Mouse (Mus musculus): ENCODE measurements at regions not wholly inside any gene's neighbourhood (a gene's known extent, or its start where the extent isn't known, plus 50 kb on each side); places are given as distances from the start of the nearest gene placed in this dataset.
A peak's percentile ranks its signal among the peaks of the same experiment; 100 is the strongest.

- DNase-seq (ENCODE audit: inconsistent ontology term) = no peak
Measured at GRCm38 (mm10) chr2:143133931-143134330, 55.7 kb downstream of the Otor start.

- no peak for DNase-seq (ENCODE audit: inconsistent ontology term)
Measured at GRCm38 (mm10) chr2:143149189-143149588, 70.9 kb downstream of the Otor start.

DNA sequence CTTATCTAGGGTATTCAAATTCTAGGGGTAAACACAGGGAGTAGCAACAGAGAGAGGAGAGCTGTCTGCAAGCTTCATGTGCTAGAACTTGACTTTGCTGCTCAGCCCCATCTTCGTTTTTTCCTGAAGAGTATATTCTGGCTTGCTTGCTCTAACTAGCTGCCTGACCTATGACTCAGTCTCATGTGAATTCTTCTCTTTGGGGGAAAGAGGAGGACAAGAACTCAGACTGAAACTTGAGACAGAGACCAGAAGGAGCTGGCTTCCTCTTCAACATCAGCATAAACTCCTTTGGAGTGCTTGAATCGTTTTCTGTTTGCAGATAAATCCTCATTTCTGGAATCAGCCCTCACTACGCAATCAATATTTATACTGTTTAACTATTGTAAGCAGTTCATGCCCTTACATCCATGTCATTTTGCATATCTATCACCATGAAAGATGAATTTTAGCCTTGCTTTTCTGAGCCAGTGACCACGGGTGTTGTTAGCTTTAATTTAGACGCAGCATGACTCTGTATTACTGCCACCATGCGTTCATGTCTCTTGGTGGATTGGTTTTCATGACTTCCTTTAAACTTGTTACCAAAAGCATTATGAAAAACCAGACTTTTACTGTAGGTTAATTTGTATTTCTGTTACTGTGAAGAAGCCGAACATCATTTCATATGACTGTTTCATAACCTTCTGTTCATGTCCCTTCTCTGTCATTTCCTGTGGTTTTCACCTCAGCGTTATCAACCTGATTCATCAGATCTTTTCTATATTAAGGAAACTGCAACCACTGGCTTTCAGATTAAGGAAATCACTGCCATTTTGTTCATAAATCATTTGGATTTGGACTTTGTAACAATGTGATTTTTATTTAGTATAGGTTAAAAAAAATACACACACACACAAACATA lies 86.1 kb downstream of the Otor start:
- DNase-seq (ENCODE audit: inconsistent ontology term) = peak; percentile 6

GRCm38 (mm10) chr2:143166771-143167170 lies 88.5 kb downstream of the Otor start:
- no peak for DNase-seq (ENCODE audit: inconsistent ontology term)

GRCm38 (mm10) chr2:143170648-143171047 lies 92.4 kb downstream of the Otor start:
- DNase-seq (ENCODE audit: inconsistent ontology term) = no peak

DNA sequence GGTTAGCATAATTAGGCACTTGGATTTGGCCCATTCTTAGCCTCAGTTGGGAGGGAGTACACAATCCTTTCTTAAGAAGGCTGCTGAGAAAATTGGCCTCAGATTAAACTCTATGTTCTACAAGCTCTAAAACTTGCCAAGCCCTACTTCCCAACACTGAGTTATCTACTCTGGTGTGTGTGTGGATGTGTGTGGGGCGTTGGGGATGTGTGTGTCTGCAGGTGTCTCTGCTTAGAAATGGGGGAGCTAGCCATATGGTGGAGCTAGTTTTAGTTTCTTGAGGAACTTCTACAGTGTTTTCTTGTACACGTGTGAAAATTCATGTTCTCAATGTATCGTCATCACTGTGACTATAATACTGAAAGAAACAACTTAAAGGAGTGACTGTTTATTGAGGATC lies 106.3 kb downstream of the Otor start:
- no peak for DNase-seq (ENCODE audit: inconsistent ontology term)

DNA sequence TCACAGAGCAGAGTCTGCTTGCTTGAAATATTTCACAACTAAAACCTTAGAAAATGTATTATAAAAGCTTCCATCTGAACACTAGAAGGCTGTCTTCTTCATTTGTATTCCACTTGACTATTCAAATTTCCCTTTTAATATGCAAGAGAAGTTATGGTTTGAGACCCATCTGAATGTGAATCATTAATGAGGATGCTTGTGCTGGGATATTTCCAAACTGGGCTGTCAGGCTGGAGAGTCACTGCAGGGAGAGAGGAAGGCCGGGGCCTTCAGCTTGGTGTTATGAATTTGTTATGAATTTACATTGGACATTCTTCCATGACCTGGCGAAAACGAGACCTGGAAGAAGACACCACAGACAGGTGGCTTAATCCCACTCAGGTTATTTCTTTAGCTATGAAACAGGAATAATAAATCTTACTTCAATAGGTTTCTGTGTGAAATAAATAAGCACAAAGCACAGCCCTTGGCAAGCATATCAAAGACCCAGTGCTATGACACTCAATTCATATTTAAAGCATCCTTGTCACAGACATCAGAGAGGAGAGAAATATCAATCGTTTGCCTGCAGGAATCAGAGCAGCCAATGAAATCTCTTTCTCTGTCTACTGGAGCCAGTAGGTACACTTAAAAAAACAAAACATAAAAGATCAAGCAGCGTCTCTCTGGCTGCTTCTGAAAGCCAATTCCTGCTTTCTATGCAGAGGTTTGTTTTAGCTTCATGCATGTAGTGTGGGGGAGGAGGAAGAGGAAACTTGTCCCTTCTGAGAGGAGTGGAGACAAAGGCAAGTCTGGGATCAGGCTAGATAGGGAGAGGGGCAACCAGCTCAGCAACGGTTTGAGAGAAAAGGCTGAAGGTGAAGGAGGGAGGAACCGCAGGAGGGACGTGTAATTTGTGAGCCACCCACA lies 114.2 kb downstream of the Otor start:
- no peak for DNase-seq (ENCODE audit: inconsistent ontology term)

GRCm38 (mm10) chr2:143193165-143193551 lies 114.9 kb downstream of the Otor start:
- DNase-seq (ENCODE audit: inconsistent ontology term) = no peak

DNA sequence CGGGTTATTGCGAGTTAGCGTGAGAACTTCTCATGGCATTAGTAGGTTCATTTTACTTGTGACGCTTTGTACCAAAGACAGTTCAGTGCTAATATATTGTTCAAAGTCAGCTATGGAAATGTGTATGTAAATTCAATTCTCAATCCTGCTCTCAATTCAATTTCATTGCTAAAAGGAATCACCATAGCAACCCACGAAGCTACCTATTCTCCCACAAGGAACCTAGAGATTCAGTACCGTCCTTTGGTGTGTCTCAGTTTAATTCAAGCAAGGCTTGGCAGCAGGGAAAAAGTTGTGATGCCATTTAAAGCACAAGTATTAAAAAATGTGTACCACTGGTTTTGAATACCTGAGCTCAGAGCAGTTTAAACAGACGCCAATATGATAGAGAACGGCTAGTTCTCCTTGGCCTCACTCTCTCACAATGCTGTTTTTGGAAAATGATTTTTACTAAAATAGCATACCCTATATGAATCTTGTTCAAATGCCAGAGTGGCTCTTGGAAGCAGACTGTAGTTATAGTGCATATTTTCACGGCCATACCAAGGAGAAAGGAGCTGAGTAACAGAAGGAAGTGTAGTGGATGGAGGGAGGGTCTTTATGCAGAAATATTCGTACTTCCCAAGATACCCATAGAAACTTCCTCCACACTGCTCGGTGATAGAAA lies 121.4 kb downstream of the Otor start:
- no peak for DNase-seq (ENCODE audit: inconsistent ontology term)

DNA sequence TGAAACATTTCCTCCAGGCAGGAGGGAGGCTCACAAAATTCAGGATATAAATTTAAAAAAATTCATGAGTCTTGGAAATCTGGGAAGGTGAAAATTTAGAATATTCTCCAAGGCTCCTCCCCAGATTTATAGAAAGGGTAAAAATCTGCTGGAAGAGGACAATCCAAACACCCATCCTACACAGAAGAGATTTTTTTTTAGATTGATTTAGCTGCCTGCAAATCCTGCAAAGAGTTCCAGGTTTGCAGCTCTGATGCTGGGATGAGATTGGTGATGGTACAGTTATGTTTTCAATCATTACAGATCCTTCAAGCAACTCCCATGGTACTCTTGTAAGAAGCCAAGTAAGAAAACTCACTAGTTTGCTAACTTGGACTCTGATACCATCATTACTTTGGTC lies 127.8 kb downstream of the Otor start:
- no peak for DNase-seq (ENCODE audit: inconsistent ontology term)

DNA sequence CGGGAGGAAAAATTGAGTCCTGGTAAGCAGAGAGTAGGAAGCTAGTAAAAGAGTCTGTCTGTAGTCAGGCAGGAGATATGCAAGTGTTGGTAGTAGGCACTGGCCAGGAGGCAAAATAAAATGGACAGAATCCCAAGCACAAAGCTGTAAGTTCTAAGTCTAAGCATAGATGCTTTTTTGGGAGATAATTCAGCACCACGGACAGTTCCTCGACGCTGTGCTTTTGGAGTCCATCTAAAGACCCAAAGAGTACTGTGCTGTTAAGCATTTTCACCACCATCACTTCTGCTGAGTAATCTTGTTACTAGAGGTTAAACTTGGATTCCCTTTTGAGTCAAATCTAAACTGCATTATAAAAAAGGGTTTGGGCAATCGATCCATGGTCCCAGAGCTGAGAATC lies 128.9 kb downstream of the Otor start:
- DNase-seq (ENCODE audit: inconsistent ontology term) = peak; percentile 11

GRCm38 (mm10) chr2:143217251-143217650 lies 139.0 kb downstream of the Otor start:
- no peak for DNase-seq (ENCODE audit: inconsistent ontology term)

- peak; percentile 82 for DNase-seq (ENCODE audit: inconsistent ontology term)
Measured at GRCm38 (mm10) chr2:143217760-143218358, 139.6 kb downstream of the Otor start.

- DNase-seq (ENCODE audit: inconsistent ontology term) = no peak
Measured at GRCm38 (mm10) chr2:143222326-143222725, 144.1 kb downstream of the Otor start.

GRCm38 (mm10) chr2:143224410-143225130 lies 146.3 kb downstream of the Otor start:
- no peak for DNase-seq (ENCODE audit: inconsistent ontology term)

DNA sequence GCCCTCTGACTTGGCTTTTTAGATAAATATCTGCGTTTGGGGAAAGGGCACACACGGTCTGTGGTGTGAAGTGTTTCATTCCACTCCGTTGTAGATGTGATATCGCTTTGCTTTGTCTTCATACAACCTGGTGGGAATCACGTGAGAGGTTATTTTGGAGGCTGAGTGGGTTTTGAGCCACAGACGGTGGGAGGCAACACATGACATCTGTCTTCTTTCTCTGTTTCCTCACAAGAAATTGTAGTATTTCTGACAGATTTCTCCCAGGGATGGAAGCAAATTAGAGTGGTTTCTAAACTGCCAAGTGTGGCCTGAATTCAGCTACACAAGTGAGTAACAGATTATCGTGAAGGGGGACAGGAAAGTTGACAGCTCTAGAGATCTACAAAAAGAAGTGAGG lies 155.5 kb downstream of the Otor start:
- DNase-seq (ENCODE audit: inconsistent ontology term) = no peak

DNA sequence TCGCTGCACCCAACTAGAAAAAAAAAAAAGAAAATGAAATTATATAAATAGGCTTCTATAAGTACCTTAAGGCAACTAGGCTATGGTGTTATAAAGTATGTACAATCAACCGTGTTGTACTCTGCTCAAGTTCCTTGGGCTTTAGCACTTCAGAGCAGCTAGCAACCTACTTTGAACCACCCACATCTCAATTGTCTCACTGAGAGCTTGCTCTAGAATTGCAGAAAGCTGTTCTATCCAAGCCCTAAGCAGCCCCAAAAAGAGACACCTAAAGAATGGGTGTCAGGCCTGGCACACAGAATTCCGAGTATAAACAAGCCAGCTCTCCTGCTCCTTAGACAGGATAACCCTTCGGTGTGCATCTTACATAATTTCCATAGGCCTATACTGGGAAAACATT lies 162.0 kb downstream of the Otor start:
- DNase-seq (ENCODE audit: inconsistent ontology term) = no peak

- DNase-seq (ENCODE audit: inconsistent ontology term) = no peak
Measured at GRCm38 (mm10) chr2:143243741-143244140, 165.5 kb downstream of the Otor start.

GRCm38 (mm10) chr2:143246131-143246665 lies 167.9 kb downstream of the Otor start:
- DNase-seq (ENCODE audit: inconsistent ontology term) = no peak

DNA sequence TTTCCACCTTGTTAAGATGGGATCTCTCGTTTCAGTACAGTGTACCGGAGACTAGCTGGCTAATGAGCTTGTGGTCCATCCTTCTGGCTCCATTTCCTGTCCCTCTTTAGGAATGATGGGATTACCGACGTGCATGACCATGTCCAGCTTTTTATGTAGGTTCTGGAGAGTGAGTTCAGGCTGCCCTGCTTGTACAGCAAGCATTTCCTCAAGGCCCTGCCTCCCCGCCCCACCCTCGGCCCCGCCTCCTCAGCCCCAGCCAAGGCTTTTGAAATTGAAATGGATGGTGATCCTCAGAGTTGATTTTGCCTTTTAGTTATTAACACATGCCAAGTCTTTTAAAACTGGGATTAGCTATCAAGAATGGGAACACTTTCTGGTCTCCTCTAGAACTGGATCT lies 190.8 kb downstream of the Otor start:
- DNase-seq (ENCODE audit: inconsistent ontology term) = no peak

DNA sequence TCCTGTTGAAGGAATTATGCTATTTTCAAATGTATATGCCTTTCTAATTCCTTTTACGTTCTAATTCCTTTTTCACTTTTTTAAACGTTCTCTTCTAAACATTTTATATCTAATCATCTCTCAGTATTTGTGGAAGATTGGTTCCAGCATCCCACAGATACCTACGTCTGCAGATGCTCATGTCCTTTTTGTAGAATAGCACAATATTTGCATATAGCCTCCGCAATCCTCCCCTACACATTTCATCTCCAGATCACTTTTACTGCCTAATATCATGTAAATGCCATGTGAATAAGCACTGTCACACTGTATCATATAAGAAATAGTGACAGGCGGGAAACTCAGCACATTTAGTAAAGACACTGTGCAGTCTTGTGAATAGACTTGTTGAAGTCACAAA lies 192.6 kb downstream of the Otor start:
- no peak for DNase-seq (ENCODE audit: inconsistent ontology term)
